Mouse (Mus musculus) liver, adult (tissue): ENCODE measurements around the gene Zfp740.
A peak's percentile ranks its signal among the peaks of the same experiment; 100 is the strongest.

Experiments
- GATA4 ChIP-seq: IDR thresholded peaks from 2 replicates; pipeline ENCODE4 v1.6.1; 2014; ENCODE audit warnings: mild to moderate bottlenecking, low read length; ENCODE audit not compliant: insufficient replicate concordance

The Zfp740 gene

DNA sequence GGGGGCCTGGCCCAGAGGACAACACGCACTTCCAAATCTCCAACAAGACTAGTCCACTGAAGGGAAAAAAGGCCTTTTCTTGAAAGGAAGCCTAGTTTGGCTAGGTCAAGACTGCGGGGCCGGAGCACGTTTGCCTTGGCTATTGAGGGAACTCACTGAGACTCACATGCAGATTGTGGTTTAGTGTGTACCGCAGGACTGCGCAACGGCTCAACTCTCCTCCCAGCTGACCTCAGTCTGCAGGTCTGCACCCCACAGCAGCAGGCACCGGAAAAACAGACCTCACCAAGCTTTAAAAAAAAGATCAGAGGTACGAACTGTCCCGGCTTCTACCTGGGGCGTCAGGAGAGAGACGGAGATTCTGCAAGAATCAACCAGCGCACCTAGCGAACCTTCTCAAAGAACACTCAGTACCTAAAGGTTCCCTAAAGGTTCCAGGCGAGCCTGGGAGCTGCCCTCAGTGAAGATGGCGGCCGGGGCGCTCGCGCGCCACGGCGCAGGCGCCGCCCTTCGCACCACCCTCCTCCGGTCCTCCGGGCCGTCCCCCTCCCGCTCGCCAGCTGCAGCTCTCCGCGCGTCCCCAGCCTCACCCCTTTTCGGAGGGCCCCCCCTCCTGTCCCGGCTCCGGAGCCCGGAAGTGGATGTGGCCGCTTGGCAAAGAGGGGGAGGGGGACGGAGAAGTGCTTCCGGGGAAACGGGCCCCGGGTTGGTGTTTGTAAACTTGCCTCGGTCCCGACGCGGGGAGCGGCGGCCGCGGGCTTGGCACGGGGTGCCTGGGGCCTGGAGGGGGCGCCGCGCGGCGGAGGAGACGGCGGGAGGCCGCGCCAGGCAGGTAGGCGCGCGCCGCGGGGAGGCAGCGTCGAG is at the start of gene Zfp740:
Zfp740 (plus strand) TSS at position 279 of the 864 bp plus-strand sequence.
- TF ChIP-seq GATA4 = peak; percentile 17; the same call in 1 of the 2 replicates

DNA sequence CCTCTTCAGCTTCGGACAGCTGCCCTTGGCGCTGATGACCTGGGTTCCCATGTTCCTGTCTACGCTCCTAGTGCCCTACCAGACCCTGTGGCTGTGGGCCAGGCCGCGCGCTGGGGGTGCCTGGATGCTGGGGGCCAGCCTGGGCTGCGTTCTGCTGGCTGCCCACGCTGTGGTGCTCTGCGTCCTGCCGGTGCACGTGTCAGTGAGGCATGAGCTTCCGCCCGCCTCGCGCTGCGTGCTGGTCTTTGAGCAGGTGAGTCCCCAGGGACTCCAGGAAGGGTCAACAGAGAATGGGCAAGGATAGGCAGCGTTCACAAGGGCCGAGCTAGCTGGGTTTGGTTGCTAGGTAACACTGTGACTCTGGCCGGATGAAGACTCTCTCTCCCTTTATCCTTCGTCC is 46.2 kb upstream of the Zfp740 start:
- no peak for TF ChIP-seq GATA4

DNA sequence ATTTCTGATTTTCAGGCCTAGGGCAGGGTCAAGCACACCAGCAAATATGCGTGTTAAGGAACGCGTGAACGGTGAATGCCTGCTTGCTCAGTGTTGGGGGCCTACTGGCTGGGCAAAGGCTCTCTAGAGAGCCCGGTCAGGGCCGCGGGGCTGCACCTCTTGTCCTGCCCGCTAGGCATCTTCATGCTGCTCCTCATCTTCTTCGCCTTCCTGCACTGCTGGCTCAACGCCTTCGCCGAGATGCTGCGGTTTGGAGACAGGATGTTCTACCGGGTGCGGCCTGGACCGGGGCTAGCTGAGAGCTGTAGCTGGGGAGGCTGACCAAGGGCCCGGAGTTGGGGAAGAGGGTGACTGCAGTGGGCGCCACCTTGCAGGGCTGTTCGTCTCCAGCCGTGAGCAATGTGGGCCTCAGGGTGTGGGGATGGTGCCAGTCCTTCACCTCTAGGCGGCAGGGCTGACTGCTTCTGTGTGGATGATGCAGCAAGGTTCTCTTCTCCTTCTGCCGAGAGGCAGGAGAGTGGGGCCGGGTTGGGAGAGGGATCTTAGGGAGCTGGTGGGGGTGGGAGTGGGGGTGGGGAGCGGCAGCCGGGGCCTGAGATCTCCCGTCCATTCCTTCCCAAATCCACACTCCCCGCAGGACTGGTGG is 42.5 kb upstream of the Zfp740 start:
- TF ChIP-seq GATA4 = no peak

DNA sequence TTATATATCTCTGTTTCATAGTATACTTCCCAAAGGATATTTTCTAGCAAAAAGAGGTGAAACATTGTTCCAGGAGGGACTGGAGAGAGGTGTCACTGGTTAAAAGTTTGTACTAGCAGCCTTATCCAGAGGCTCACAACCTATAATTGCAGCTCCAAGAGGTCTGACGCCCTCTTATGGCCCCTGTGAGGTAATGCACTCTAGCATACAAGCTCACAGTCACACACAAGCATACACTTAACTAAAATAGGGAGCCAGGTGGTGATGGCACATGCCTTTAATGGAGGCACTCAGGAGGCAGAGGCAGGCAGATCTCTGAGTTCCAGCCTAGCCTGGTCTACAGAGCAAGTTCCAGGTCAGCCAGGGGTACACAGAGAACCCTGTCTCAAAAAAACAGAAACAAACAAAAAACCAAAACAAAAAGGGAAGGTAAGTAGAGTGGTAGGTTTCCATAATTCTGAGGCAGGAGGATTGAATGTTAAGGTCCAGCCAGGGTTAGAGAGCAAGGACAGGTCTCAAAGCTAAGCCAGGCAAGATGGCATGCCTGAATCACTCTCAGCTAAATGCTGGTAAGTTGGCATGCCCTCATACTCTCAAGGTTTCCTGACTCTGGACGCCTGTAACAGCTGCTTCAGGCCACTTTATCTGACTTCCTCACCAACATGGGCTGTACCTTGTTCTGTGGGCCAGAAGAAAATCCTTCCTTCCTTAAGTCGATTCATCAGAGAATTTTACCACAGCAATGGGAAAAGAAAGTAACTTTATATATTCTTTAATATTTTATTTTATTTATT is 39.0 kb upstream of the Zfp740 start:
- no peak for TF ChIP-seq GATA4

DNA sequence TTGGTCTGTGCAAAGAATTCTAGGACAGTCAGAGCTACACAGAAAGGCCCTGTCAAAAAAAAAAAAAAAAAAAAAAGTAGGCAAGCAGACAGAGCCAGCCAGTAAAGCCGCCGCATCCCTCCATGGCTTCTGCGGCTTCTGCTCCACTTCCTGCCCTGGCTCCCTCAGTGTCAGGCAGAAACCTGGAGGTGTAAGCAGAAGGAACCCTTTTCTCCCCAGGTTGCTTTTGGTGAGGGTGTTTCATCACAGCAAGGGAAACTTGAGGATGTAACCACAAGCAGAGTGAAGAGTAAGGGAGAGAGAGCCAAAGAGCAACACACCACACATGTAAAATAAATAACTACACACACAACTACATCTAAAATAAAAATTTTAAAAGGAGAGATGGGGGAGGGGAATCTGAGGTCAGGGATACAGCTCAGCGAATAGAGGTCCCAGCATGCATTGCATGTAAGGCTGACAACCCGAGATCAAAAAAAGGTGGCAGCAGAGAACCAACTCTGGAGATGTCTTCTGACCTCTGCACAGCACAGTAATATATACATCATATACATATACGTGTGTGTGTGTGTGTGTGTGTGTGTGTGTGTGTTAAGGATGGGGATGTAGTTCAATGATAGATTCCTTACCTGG is 37.5 kb upstream of the Zfp740 start:
- no peak for TF ChIP-seq GATA4

DNA sequence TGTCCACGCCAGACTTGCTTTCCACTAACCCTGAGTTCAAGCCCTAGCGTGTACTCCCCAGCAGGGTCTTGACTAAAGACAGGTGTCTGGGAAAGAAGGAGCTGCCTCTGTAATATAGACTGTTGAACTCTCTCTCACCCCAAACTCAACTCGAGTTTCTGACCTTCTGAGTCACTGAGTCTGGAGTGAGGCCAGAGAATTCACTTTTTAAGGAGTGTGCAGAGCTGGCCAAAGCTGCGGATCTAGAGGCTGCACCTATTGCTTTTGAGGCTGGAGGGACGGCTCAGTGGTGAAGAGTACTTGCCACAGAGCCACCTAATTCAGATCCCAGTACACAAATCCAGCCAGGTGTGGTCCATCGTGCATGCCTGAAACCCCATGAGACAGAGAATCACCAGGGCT is 35.4 kb upstream of the Zfp740 start:
- no peak for TF ChIP-seq GATA4

DNA sequence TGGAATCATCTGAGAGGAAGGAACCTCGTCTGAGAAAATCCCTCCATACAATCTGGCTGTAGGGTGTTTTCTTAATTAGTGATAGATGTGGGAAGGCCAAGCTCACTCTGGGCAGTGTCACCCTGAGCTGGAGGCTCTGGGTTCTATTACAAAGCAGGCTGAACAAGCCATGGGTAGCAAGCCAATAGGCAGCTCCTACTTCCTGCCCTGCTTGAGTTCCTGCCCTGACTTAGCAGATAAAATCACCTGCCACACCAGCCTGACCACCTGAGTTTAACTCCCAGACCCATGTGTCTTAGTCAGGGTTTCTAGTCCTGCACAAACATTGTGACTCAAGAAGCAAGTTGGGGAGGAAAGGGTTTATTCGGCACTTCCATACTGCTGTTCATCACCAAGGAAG is 34.0 kb upstream of the Zfp740 start:
- TF ChIP-seq GATA4 = no peak

DNA sequence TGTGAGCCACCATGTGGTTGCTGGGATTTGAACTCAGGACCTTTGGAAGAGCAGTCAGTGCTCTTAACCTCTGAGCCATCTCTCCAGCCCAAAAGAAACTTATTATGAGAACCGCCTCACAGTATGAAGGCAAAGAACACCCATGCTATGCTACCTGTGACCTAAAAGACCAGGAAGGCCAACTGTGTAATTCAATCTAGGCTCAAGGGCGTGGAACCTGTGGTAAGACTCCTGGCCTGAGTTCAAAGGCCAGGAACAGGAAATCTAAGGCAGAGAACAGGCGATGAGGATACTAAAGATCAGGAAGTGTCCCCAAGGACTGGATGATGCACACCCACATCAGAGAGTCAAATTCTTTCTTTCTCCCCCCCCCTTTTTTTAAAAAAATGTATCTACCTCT is 29.5 kb upstream of the Zfp740 start:
- no peak for TF ChIP-seq GATA4

DNA sequence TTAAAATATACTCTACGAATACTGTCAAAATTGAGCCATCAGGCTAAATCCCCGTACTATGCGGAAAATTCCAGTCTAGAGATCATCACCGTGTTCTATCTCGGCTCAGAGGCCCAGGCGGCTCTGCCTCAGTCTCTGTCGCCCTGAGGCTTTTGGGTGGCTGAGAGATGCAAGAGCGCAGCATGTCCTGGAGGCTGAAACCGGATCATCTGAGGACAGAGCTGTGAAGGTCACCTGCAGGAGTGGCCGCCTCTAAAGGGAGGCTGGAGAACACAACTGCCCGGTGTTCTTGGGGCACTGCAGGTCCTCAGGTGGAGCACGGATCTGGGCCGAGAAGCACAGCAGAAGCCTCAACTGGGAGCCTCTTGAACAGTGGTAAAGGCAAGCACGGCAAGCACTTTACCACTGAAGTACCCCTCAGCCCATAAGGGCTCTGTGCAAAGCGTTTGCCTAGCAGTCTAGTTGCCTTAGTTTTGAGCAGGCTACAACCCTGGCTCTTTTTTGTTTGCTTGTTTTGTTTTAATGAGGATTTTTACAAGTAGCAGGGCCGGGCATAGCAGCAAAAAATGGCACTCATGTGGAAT is 27.2 kb upstream of the Zfp740 start:
- no peak for TF ChIP-seq GATA4

DNA sequence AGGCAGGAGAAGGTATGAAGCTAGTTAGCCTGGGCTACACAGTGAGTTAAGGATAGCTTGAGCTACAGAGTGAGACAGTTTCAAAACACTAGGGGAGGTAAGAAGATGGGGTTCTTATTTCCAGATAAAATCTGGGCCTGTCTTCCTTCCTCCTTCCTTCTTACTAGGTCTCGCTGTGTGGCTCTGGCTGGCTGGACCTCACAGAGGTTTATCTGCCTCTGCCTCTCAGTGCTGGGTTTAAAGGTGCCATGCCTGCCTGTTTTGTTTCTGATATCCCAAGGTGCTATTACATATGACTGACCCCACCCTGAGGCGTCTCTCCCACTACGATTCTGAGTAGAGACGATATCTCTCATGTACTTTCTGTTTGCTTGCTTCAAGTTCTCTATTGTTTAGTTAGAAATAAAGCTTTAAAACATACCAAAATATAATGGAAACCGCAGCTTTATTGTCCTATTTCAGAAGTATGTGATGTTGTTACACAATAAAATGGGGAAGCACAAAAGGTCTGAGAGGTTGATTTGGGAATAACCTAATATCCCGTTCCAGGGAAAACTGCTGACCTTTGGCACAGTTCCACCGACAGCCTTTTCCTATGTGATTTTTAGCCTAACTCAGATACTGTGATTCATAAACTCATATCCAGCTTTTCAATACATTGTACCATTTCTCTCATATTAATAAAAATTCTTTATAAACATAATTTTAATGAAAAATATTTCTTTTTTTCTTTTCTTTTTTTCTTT is 26.3 kb upstream of the Zfp740 start:
- TF ChIP-seq GATA4 = no peak; the same call in 1 of the 2 replicates

DNA sequence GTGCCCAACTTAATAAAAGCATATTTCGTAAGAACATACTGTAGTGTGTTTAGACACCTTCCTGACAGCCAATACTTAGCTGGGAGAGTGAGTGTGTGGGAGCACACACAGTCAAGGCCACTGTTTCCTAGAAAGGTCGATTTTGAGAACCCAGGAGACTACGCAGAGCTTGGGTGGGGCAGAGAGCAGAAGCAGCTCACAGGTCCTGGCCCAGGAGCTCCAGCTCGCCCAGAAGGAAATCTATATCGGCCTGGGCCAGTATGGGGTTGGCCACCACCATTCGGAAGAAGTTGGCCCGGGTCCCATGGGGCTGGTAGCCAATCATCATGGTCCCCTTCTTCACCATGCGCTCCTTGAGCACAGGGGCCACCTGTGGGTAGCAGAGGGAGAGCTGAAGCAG is 25.6 kb upstream of the Zfp740 start:
- TF ChIP-seq GATA4 = no peak

DNA sequence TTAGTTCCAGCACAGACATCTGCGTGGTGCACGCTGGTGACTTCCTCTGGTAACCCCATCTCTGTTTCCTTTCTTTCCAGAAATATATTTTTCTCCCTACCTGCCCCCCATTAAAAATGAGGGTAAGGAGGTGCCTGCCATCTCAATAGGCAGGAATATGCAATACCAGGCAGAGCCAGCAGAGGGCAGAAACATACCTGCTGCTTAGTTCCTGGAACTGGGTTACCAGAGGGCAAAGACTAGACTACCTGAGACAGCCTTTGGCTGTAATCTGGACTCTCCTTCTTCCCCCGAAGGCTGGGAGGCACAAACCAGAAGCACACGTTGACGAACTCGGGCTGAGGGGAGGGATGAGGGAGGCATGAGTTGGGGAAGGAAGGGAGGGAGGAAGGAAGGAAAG is 24.8 kb upstream of the Zfp740 start:
- TF ChIP-seq GATA4 = no peak

DNA sequence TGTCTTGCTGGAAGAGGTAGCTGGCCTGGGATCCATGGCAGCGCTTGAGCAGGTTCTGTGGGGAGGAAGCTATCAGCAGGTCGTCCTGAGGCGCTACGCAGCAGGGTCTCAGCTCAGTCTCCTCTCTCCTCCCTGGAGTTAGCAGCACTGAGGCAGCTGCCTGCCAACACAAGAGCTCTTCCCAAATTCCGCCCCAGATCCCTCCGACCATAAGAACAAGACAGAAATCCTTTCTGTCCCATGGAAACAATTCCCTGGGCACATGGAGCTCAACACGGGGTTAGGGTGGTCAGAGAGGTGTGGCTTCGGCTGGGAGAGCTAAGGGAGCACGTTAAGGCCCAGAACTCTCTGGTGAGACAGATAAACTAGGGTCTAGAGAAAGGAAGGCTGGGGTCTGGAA is 23.9 kb upstream of the Zfp740 start:
- TF ChIP-seq GATA4 = no peak

DNA sequence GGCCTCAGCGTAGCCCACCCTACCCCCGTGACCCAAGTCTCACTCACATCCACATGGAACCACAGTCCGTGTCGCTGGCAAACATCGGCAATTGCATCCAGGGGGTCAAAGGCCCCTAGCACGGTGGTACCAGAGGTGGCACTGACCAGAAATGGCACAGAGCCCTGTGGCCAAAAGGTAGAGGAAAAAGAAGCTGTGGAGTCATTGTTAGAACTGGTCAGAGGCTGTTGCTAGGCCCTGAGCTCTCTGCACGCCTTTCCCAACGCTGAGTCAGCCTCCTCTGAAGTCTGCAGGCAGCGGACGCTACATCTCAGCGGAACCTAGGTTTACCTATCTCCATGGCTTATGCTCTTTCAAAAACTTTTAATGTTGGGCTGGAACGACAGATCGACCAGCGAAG is 23.1 kb upstream of the Zfp740 start:
- no peak for TF ChIP-seq GATA4

DNA sequence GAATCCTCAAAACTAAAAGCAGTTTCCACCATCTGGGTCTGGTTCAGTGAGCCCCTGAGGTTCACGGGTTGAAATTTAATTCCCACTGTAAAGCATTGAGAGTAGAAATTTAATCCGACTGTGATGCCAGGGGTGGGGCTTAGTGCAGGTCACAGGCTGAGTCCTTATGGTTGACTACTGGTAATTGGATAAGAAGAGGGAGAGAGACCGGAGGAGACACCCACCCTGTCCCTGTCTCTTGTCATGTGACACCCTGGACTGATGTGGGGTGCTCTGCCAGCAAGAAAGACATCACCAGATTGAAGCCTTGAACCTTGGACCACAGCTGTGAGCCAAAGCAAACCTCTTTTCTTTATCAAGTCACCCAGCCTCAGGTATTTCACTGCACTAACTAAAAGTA is 20.0 kb upstream of the Zfp740 start:
- no peak for TF ChIP-seq GATA4

DNA sequence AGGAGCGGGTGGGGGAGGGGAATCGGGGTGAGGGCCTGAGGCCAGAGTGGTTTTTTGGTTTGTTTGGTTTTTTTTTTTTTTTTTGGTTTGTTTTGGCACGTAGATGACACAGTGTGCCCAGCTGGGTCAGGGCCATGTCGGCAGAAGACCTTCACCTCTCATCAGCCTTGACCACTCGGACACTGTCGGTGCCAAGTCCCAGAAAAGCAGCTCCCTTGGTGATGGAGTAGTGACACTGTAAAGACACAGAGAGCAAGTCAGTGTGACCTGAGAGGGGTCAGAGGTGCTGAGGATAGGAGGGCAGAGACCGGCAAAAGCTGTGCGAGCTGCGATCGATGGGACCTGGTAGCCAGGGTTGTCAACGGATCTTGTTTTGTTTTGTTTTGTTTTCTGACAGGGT is 16.8 kb upstream of the Zfp740 start:
- TF ChIP-seq GATA4 = peak; percentile 31; the same call in 1 of the 2 replicates
